Mouse (Mus musculus) spleen, adult 2 months (tissue): Measurements from ENCODE around the gene Crybg2. TPM values are rescaled to one million over a fixed set of nuclear protein-coding genes. Genes with fewer than 3 reads are reported as not detected.

Experiments used
- DNase-seq, 2 experiments: peaks; one replicate each; pipeline versions ENCODE4 v3.0.0 to v3.0.0-alpha.2; 2012 to 2021; ENCODE audit warnings: low spot score in 2 of 2, low read depth in 1 of 2
- H3K27ac ChIP-seq: fragments of 200-500 bp; 2 replicates; pipeline ENCODE4 v1.5.1; 2012; ENCODE audit warnings: low read length, inconsistent platforms; ENCODE audit not compliant: insufficient read depth
- H3K27me3 ChIP-seq: fragments of 200-500 bp; 2 replicates; pipeline ENCODE4 v1.6.1; 2012; ENCODE audit warnings: mild to moderate bottlenecking, moderate library complexity, low read length, inconsistent platforms; ENCODE audit not compliant: control insufficient read depth, insufficient read depth
- H3K36me3 ChIP-seq: fragments of 200-500 bp; 2 replicates; pipeline ENCODE4 v1.6.1; 2012; ENCODE audit warnings: mild to moderate bottlenecking, low read length, inconsistent platforms; ENCODE audit not compliant: control insufficient read depth, insufficient read depth
- H3K4me1 ChIP-seq: fragments of 200-500 bp; 2 replicates; pipeline ENCODE4 v1.6.1; 2011; ENCODE audit warnings: inconsistent platforms; ENCODE audit not compliant: control insufficient read depth, insufficient read depth, insufficient read length
- H3K4me3 ChIP-seq: fragments of 200-500 bp; 2 replicates; pipeline ENCODE4 v1.5.1; 2011; ENCODE audit warnings: mild to moderate bottlenecking, inconsistent platforms; ENCODE audit not compliant: insufficient read depth, insufficient read length; ENCODE audit errors: extremely low read depth
- CTCF ChIP-seq: fragments of 200-500 bp; IDR thresholded peaks from 2 replicates; pipeline ENCODE4 v1.5.1; 2011; ENCODE audit warnings: mild to moderate bottlenecking, inconsistent platforms; ENCODE audit not compliant: insufficient read depth, insufficient read length, insufficient replicate concordance; ENCODE audit errors: extremely low read depth
- POLR2A ChIP-seq: fragments of 200-500 bp; IDR thresholded peaks from 2 replicates; pipeline ENCODE4 v1.6.1; 2011; ENCODE audit warnings: low read depth, low read length, inconsistent platforms
- WGBS: fragments of 180-500 bp; shearing (Covaris S2); methylation state at CpG from one replicate; pipeline ENCODE4 v1.1.7; 2018; 5-methylcytosine and 5-hydroxymethylcytosine counted together
- polyA plus RNA-seq: library from polyadenylated mRNA; depleted of rRNA; stranded (reverse); fragments of >200 nt; gene quantifications from 2 replicates; pipeline ENCODE4 v1.2.3, GENCODE M21; 2012

Gene Crybg2
- polyA plus RNA-seq, 1 experiment: 4.3 TPM

GRCm38 (mm10) chr4:134067383-134067782, 6.8 kb downstream of the Crybg2 start:
- 94% methylated on average over 8 of the region's 8 CpGs for WGBS
- no peak overlapping the region for H3K4me3 ChIP-seq
- no peaks in the 10 kb centered on the region for H3K27me3 ChIP-seq
- no peaks in the 10 kb centered on the region for H3K36me3 ChIP-seq
- H3K4me1 ChIP-seq: no peaks in the 10 kb centered on the region
- H3K27ac ChIP-seq: no peak overlapping the region
- TF ChIP-seq POLR2A: no peak
- no peak for TF ChIP-seq CTCF
- DNase-seq: no peak

GRCm38 (mm10) chr4:134067833-134068544, 7.4 kb downstream of the Crybg2 start:
- WGBS: 88% methylated on average over 7 of the region's 7 CpGs
- Histone ChIP-seq H3K27me3 (no peaks in the 10 kb centered on the region), H3K27ac (no peak overlapping the region), H3K4me1 (no peaks in the 10 kb centered on the region), H3K36me3 (no peaks in the 10 kb centered on the region), H3K4me3 (no peak overlapping the region)
- DNase-seq: no peak
- TF ChIP-seq CTCF (no peak), POLR2A (no peak)

- WGBS: 82% methylated on average over 4 of the region's 4 CpGs
- H3K4me3 ChIP-seq: no peak overlapping the region
- H3K4me1 ChIP-seq: no peaks in the 10 kb centered on the region
- no peak overlapping the region for H3K27ac ChIP-seq
- no peaks in the 10 kb centered on the region for H3K27me3 ChIP-seq
- no peaks in the 10 kb centered on the region for H3K36me3 ChIP-seq
- TF ChIP-seq POLR2A (no peak), CTCF (no peak)
- no peak for DNase-seq
These were observed 8.4 kb downstream of the Crybg2 start for GRCm38 (mm10) chr4:134068793-134069580.

GRCm38 (mm10) chr4:134078694-134079093, 18.1 kb downstream of the Crybg2 start:
- peak in 1 of 2 experiments; percentile 49 for DNase-seq
- 44% methylated on average over 3 of the region's 3 CpGs for WGBS

DNA sequence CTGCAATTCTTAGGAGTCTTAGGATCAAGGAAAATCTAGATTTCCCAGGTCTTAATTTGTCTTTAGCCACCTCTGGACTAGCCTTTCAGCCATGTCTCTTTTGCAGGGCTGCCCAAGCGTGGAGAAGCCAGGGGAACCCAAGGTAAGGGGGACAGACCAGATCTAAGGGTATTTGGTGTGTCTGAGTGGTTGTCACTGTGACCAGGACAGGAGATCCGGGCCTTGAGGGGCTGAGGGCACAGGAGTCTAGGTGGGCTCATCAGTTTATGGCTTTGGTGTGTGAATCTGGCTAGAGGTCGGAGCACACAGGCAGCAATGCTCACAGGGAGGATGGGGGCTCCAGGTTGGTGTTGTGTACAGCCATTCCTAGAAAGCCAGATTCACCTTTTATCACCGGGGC, 20.1 kb downstream of the Crybg2 start:
- DNase-seq: no peak
- Histone ChIP-seq H3K27ac (no peak overlapping the region), H3K4me3 (no peak overlapping the region), H3K27me3 (no peaks in the 10 kb centered on the region), H3K36me3 (no peaks in the 10 kb centered on the region), H3K4me1 (peaks cover 3% of the 10 kb centered on the region; the same call in 1 of the 2 replicates)
- TF ChIP-seq POLR2A: no peak
- TF ChIP-seq CTCF: no peak
- WGBS: 80% methylated on average over 4 of the region's 4 CpGs

More at GRCm38 (mm10) chr4:134078694-134079093, 18.1 kb downstream of the Crybg2 start:
- Histone ChIP-seq H3K4me3 (no peak overlapping the region), H3K4me1 (peaks cover 3% of the 10 kb centered on the region; the same call in 1 of the 2 replicates), H3K36me3 (no peaks in the 10 kb centered on the region), H3K27ac (no peak overlapping the region), H3K27me3 (no peaks in the 10 kb centered on the region)
- TF ChIP-seq CTCF (peak; percentile 49; the same call in 1 of the 2 replicates), POLR2A (no peak)

GRCm38 (mm10) chr4:134081730-134082386, 21.2 kb downstream of the Crybg2 start:
- peak; percentile 90 to 91 for DNase-seq
- H3K36me3 ChIP-seq: no peaks in the 10 kb centered on the region
- under 1% methylated on average over 41 of the region's 41 CpGs for WGBS
- no peak overlapping the region for H3K27ac ChIP-seq
- TF ChIP-seq CTCF (no peak), POLR2A (no peak)
- peak overlapping the region; percentile 54 for H3K4me3 ChIP-seq
- no peaks in the 10 kb centered on the region for H3K27me3 ChIP-seq
- peaks cover 3% of the 10 kb centered on the region; the same call in 1 of the 2 replicates for H3K4me1 ChIP-seq
